Mouse (Mus musculus) common myeloid progenitor, adult 5-6 weeks (primary cell): ENCODE results near the gene Manbal. TPM values are rescaled to one million over a fixed set of nuclear protein-coding genes. Genes with fewer than 3 reads are reported as not detected.
"Not testable (repeated sequence)": the region's sequence is repeated elsewhere in the genome, so short reads cannot be mapped to it uniquely, and the experiment has no call there.

Source experiments
- ATAC-seq: replicated peaks from 2 replicates; pipeline ENCODE4 v1.8.0; 2016; ENCODE audit warnings: low read depth, mild to moderate bottlenecking, moderate TSS enrichment, inconsistent platforms; ENCODE audit not compliant: poor library complexity, severe bottlenecking
- total RNA-seq: library from RNA; stranded (forward); fragments of 200-1000, 187-1606 nt; gene quantifications from 2 replicates; pipeline ENCODE4 v1.2.3, GENCODE M21; 2017

Gene Manbal
- total RNA-seq, 1 experiment from 2014 or later, result 7.6 TPM

DNA sequence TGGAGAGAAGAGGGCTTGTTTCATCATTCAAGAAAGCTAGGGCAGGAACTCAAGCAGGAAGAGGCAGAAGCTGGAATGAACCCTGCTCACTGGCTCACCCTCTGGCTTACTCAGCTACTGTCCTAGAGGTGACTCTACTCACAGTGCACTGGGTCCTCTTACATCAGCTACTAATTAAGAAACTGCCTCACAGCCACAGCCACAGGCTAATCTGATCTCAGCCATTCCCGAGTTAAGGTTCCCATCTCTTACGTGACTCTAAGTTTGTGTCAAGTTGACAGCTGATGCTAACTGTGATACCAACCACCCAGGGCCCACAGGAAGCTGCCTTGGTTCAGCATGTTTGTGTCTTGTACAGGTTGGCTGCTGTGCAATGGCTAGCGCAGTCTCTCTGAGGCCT is 4.4 kb upstream of the Manbal start:
- no peak for ATAC-seq

DNA sequence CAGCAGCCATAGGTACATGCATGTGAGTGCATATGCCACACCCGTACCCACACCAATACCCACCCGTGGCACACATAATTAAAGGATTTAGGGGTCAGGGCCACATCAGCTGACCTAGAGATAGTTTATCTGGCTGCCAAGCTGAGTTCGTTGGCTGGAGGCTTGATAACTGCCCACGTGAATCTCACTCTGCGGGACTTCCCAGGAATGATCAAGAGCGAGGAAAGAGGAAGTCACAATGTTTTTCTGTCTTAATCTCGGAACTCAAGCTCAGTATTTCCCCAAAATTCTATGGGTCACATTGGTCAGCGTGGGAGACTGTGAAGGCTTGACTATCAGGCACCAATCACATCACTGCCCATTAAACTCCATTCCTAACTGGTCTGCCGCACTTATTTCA is 632 bp upstream of the Manbal start:
- ATAC-seq, result peak; percentile 22; the same call in 1 of the 2 replicates

DNA sequence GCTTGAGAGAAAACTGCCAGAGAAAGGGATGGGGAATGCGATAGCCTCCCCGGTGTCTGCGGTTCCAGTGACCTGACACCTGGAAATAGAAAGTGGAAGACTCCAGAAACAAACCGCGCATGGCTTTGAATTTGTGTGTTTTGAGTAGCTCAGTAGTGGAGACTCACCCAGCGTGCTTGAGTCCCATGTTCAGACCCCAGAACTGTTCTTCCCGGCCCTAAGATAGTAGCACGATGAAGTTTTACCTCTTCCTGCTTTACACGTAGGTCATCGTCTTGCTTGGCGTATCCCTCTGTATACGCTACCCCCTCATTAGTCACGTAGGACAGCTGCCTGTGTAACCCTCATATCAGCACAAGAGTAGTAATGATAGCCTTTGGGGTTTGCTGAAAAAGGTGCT is 597 bp downstream of the Manbal start:
- ATAC-seq, result peak; percentile 21

DNA sequence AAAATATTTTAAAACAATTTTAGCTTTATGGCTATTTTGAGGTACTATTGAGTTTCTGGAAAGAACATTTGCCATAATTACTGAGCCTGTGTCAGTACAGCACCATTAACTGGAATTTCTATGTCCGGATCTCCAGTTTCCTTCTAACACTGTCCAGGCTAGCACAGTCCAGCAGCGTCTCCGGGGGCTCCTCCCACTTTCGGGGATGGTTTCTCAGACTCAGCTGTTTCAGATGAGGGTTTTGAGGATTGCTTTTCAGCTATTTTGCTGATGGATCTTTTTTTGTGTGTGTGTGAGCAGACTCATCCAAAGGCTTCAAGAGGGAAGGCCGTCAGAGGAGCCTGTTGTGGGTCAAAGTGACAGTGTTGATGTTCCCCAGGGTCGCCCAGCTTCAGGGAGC is 4.3 kb downstream of the Manbal start:
- ATAC-seq, result no peak

DNA sequence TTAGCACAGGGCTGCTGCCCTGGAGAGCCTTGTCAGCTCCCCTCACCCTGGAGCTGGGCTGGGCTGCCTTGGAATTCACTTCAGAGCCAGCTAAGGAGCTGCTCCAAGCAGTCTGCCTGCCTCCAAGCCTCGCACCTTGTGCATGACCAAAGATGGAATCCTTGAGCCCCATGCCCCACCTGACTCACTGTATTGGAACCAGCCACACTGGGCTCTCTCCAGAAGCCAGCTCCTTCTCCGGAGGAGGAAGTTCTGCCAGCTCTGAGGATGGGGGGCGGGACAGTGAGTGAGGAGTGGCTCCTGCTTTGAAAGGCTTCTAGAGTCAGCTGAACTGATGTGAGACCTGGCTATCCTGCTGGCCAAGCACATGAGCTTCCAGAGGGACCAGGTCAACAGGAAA is 6.3 kb downstream of the Manbal start:
- ATAC-seq, result no peak

DNA sequence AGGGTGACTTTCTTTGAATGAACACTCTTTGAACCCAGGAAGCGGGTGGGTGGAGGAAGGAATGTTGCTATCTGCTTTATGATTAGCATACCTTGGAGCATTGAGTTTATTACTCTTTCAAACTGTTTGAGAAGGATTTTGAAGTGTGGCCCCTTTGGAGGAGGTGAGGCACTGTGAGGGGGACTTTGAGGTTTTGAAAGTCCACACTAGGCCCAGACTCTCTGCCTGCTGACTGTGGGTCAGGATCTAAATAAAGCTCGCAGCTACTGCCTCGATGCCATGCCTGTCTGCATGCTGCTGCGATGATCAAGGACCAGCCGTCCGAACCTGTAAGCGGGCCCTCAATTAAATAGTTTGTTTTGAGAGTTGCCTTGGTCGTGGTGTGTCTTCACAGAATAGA is 7.7 kb downstream of the Manbal start:
- ATAC-seq, result no peak

DNA sequence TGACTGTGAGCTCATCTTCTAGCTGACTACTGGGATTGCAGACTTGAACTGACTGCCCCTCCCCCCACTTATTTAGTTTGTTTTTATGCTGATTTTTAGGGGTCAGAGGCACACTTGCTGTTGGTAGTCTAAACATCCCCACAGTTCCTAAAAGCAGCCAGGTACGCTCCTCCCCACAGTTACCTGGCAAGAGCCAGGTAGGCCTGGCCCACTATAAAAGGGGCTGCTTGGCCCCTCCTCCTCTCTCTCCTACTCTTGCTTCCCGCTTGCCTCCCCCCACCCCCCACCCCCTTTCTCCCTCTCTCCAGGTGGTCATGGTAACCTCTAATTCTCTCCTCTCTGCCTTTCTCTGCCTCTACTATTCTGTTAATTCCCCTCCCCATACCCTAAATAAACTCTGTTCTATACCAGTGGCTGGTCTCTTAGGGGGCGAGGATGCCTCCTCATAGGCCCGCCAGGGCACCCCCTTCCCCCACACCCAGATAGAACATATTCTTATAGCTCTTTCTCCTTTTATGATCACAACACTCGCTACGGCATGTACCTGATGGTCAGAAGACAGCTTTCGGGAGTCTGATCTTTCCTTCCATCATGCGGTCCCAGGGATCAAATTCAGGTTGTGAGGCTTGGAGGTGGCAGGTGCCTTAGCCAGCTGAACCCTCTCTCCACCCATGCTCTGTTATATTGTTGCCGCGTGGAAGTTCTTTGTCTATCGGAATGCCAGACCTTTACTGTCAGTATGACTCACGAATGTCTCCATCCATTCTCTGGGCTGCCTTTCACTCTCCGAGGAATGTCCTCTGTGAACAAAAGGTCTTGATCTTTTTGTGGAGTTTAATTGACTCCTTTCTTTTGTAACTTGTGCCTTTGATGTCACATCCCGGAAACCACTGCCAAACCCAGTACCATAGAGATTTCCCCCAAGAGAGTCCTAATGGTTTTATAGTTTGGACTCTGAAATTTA is 8.7 kb downstream of the Manbal start:
- no peak for ATAC-seq

DNA sequence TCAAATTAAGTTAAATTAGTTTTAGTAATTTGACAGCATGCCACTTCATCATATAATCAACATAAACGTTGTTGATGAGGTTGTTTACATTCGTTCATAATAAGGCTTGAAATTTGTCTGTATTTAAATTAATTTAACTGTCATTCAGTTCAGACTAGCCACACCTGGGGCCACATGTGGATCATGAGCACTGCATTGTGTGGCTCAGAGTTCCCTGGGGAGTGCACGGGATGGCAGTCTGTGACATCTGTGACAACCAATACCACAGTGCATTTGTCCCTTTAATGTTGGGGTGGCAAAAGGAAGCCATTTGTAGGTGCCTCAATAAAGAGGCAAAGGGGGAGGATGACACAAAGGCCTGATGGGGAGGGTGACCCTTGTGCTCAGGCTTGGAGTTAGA is 9.6 kb downstream of the Manbal start:
- no peak for ATAC-seq

DNA sequence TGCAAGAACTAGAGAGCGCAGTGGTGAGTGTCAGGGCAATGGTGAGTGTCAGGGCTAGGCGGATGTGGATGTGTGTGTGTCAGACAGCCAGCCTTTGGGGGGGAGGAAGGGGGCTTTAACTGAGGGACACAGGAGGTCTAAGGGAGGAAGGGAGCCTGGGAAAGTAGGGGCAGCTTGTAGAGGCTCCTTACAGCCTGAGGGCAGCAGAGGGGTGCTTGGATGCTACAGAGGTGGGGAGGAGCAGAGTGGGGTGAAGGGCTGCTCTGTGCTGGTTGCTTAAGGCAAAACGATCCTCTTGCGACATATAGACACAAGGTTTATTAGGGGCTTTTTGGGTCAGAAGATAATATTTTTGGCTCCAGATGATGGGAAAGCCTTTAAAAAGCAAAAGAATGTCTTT is 17.4 kb downstream of the Manbal start:
- no peak for ATAC-seq

DNA sequence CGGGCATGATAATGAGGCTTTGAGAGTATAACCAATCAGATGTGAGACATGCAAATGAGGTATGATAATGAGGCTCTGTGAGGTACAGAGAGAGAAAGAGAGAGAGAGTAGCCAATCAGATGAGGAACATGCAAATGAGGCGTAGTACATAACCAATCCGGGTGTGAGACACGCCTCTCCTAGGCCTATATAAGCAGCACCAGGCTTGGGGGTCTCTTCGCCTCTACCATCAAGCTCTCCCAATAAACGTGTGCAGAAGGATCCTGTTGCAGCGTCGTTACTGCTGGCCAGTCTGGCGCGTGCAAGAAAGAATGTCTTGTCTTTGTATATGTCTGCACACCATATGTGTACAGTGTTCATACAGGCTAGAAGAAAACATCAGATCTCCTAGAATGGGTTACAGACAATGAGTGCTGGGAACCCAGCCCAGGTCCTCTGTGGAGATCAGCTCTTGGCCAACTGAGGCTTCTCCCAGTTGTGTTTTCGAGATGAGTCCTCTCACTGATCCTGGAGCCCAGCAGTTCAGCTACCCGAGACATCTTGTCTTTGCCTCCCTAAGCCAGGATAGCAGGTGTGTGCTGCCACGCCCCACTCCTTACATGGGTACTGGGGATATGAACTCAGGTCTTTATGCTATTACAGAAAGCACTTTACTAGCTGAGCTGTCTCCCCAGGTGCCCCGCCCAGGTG is 21.7 kb downstream of the Manbal start:
- ATAC-seq, result not testable (repeated sequence)

DNA sequence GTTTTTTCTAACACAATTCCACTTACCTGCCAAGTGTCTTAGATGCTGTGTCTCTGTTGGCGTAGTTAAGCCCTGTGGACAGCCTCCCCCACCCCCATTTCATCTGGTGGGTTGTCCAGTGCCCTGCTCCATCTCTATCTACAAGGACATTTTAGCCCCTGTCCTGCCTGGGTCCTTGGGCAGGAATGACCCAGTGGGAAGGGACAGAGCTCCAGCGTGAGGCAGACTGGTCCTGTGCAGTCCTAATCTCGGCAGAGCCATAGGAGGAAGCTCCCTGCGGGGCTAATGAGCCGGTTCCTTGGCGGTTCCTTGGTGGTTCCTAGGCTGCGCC is 22.2 kb downstream of the Manbal start:
- ATAC-seq, result no peak

DNA sequence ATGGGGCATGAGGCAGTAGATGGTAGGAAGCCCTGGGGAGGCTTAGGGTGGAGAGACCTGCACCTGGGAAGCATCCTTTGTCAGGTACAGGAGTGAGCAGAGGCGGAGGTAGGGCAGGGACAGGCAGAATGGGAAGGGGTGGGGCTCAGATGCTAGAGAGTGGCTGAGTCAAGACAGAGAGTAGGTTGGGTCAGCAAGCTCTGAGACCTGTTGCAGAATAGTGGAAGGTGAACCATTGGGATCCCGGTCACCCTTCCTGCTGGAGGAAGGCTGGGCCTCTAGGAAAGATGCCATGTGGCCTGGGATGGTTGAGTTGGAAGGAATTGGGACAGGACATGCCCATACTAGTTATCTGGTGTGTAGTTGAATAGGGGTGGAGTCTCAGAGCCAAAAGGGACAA is 24.9 kb downstream of the Manbal start:
- ATAC-seq, result no peak

DNA sequence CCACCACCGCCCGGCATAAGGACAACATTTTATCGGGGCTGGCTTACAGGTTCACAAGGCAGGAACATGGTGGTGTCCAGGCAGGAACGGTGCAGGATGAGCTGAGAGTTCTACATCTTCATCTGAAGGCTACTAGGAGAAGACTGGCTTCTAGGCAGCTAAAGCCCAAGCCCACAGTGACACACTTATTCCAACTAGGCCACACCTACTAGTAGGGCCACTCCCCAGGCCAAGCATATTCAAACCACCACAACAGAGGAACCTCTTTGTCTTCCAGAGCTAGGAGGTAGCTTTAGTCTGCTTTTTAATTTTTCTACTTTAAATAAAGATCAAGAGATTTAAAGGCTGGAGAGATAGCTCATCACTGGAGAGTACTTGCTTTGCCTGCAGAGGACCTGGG is 26.2 kb downstream of the Manbal start:
- ATAC-seq, result no peak

DNA sequence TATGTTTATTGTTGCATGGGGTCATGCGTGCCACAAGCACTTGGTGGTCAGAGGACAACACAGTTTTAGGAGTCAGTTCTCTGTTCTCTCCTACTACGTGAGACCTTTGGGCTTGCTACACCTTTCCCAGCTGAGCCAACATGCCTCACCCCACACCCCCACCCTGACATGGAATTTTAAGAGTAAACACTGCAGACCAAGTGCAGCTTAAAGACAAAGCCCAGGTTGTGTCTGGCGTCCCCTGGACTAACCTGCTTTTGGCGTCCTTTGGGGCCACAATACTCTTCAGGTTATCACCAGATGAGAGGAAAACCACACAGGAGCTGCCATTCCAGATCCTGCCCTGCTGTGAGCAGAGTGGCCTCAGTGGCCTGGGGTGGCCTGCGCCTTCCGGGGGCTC is 27.5 kb downstream of the Manbal start:
- no peak for ATAC-seq

DNA sequence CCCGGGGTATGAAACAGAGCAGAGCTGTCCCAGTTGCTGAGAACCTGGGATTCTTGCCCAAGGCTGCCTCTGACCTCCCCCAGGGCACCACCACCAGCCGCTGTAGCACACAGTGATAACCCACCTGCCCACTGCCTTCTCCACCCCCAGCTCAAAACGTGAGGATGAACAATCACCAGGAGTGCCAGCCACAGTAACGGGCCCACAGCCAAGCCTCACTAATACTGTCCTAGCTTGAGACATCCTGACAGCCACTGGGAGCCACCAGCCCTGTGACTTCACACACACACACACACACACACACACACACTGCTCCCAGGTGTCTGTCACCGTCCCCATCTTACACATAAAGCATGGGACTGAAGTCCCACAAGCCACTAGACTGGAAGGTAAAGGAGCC is 28.0 kb downstream of the Manbal start:
- no peak for ATAC-seq

DNA sequence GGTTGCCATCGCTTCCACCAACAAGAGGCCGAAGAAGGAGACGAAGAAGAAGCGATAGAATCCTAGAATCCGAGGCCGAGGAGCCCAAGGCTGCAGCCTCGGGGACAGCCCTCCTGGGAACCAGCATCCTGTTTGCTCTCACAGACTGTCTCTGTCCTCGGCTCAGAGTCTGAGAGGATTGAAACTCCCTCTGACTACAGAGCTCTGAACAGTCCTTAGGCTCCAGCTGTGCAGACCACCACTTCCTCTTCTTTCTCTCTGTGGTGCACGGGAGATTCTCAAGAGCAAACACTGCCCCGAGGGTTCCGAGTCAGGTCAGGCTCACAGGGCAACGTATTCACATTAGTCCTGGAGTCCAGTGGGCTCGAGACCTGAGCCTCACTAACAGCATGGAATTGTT is 28.6 kb downstream of the Manbal start:
- ATAC-seq, result peak; percentile 94

DNA sequence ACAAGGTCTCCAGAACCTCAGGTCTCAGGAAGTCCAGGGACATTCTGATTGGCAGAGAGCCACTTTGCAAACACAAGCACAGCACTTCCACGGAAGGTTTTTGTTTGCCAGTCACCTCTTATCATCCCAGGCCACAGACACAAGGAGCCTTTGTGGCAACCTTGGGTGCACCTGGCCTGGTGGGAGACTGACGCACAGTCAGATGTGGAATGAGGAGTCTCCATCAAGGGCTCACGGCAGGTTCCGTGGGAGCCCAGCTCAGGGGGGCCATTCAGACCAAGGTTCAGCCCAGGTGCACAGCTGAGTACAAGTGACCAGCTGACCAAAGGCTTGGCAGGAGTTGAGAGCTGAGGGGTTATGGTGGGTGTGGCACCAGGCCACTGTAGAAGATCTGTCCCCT is 30.0 kb downstream of the Manbal start:
- no peak for ATAC-seq

DNA sequence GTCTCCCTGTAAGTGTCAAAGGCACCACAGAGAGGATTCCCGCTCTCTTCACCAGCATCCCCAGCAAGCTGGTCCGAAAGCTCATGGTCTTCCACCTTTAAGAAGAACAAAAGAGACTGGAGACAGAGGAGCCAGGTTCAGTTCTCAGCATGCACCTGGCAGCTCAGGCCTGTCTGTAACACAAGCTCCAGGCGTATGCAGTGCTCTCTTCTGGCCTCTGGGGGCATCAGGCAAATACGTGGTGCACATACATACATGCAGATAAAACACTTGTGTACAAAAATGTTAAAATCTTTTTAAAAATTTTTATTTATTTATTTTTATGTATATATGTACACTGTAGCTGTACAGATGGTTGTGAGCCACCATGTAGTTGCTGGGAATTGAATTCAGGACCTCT is 31.1 kb downstream of the Manbal start:
- ATAC-seq, result no peak

DNA sequence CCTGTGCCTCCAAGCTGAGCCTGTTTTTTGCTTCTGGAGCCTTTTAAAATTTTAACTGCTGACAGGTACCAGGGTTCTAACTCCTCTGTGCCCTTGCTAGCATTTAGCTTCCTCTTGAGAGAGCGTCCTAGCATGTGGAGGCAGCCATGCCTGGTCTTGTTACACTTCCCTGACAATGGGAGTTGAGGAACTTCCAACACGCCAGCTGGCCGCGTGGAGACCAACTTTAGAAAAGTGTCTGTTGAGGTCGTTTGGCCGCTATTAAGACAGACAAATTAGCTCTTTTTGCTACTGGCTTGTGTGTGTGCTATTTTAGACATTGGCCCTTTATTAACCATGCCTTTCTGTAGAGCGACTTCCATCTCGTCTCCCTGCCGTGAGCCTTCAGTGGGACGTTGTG is 32.4 kb downstream of the Manbal start:
- ATAC-seq, result no peak

DNA sequence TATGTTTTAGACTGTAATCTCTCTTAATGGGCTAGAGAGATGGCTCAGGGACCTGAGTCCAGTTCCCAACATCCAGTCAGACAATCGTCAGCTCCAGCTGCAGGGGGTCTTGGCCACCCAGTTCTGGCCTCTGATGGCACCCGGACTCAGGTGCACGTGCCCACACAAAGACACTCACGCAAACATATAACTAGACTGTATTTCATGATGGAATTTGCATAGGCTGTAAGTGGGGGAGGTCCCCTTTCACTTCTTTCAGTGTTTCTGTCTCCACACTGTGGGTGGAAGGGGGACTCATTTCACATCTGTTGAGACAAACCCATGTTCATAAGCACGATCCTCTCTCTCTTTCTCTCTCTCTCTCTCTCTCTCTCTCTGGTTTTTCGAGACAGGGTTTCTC is 33.1 kb downstream of the Manbal start:
- no peak for ATAC-seq

DNA sequence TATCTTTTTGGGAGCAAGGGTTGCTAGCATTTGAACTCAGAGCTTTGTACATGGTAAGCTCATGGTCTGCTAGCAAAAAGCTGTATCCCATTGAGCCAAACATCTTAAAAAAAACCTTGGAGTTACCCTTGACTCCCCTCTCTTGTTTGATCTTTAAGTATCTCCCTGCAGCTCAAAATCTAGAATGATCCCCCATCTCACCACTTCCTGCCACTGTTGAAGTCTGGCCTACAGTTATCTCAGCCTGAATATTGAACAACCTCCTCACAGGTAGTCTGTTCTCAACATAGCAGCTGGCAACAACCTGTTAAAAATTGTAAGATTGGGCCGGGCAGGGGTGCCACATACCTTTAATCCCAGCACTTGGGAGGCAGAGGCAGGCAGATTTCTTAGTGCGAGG is 33.9 kb downstream of the Manbal start:
- no peak for ATAC-seq

DNA sequence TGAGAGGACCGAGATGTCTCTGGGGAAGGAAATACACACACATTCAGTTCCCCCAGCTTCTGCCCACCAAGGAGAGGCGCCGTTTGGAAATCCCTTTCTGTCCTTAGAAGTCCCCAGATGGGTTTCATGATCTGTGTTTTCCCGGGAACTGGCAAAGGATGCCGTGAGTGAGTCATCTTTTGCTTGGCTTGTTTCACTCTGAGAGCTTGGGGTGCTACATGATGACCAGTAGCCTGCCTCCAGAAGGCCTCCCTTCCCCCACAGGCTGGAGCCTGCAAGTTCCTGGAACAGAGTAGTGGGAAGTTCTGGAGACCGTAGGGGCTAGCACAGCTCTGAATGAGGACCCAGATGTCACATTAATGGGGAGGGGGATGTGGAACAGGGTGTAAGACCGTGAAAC is 40.2 kb downstream of the Manbal start:
- no peak for ATAC-seq
